Mouse (Mus musculus) c-Kit-negative CD71-positive TER-119-positive erythroid progenitor cells, embryonic 14.5 days (primary cell): Measurements from ENCODE around the gene Atg13.

Source experiments
- DNase-seq: peaks from one replicate; pipeline ENCODE4 v3.0.0-alpha.2; 2013; ENCODE audit warnings: low read depth, low spot score

Atg13 gene

DNA sequence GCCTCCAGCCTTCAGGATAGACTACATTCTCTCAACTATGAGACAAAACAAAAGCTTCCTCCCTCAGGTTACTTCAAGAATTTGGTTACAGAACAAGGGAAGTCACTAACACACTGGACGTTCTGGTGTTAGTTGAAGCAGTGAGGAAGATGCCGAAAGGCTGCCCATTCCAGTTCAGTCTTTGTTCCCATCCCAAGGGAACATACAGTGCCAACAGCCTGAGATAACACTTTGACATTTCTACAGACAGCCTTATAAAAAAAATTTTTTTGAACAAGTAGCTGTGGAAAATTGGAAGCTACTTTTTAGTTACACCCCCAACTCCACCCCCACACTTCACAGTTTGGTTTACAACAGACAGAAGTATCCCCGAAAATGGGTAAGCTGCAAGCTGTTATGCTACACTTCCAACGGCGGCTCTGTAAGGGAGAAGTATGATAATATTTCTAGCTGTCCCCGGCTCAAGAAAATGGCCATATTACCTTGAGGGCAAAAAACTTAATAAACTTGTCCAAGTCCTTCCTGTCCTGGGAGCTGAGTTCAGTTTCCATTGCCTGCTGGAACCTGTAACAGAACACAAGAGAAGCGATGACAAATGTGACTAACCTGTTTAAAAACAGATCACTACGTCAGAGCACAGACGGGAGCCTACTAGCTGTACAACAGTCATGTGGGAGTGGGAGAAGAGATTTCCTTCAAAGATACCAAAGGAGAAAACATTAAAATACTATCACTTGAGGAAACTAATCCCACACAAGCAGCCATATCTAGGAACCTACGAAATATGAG lies 14.7 kb downstream of the Atg13 start:
- no peak for DNase-seq

GRCm38 (mm10) chr2:91689452-91689851 lies 20.9 kb downstream of the Atg13 start:
- no peak for DNase-seq

DNA sequence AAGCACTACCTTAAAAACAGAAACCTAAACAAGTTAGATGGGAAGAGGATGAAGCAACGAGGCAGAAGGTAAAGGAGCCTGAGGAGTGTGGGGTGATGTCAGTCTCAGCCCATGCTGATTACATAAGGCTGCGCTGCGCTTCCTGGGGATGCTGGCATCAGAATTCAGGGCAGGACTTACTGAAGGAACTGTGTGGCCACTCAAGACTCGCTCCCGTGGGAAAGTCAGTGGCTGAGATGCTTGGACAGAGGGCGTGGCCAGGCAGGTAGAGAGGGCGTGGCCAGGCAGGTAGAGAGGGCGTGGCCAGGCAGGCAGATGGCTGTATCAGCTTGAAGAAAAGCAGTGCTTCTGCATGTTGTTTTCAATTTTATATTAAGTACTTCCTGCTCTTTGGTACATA lies 26.5 kb downstream of the Atg13 start:
- no peak for DNase-seq

DNA sequence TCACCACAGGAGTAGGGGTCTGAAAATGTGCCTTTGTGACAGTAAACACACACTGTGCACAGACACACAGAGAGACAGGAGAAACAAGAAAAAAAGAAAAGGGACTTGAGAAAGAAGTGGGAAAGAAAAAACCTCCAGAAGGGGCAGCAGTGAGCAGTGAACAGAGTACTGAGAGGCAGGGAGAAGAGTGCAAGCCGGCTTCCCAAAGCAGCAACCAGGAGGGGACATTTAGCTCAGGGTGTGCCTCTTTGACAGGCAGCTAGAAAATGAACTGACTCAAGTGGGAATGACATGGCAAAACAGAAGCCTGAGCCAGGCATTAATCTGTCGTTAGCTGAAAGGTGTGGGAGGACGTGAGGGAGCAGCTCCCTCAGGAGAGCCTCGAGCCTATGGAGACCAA lies 27.5 kb downstream of the Atg13 start:
- DNase-seq: peak; percentile 16

GRCm38 (mm10) chr2:91676961-91677360 lies 33.4 kb downstream of the Atg13 start:
- no peak for DNase-seq

- DNase-seq: no peak
Observed at GRCm38 (mm10) chr2:91676420-91676819, 34.0 kb downstream of the Atg13 start.

DNA sequence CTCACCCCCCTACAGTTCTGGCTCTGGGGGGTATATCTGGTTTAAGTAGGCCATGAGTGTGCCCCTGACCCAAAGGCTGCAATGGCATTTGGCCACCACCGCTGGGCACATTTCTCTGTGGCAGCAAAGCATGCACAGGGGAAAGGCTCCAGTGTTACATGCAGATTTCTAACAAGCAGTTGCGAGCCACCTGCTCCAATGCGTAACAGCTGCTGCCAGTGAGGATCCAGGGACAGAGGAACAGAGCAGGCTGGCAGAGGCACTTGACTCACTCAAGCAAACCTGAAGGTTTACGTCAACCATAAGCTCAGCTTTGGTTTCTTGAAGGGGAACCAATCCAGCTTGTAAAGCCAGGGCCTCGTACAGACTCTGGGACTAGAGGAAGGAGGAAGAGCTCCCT lies 35.5 kb downstream of the Atg13 start:
- no peak for DNase-seq

- no peak for DNase-seq
Observed at GRCm38 (mm10) chr2:91673587-91673986, 36.8 kb downstream of the Atg13 start.

GRCm38 (mm10) chr2:91670038-91670437 lies 40.3 kb downstream of the Atg13 start:
- no peak for DNase-seq

DNA sequence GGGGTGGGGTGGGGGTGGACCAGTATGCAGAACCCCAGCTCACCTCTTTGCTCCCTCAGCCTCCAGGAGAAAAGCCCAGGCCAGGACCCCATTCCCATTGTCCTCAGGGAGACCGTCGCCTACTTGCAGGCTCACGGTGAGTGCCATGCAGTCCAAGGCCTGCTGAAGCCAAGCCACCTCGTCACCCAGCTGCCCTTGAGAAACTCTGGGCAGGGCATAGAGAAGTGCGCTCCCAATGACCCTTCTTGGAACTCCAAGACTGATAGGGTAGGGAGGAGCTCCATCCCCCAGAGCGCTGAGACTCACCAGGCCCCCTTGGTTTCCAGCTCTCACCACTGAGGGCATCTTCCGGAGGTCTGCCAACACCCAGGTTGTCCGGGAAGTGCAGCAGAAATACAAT lies 41.0 kb downstream of the Atg13 start:
- DNase-seq: no peak

- no peak for DNase-seq
Observed at GRCm38 (mm10) chr2:91667747-91668146, 42.6 kb downstream of the Atg13 start.

- DNase-seq: no peak
Observed at GRCm38 (mm10) chr2:91666386-91666910, 43.9 kb downstream of the Atg13 start.

DNA sequence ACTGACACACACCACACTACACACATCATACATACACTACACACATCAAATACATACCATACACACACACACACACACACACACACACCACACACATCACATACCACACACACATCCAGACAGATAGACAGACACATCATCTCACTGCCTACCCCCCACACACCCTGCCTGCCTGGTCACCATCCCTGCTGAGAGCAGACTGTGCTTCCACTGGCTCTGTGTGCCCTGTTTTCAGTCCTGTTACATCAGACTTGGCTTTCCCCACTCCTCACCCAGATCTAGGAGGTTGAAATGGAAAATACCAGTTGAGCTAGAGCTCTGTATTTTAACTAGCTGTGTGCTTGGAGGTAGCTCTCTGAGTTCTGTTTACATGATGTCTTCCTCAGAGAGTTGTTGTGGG lies 45.6 kb downstream of the Atg13 start:
- DNase-seq: no peak

GRCm38 (mm10) chr2:91660981-91661380 lies 49.4 kb downstream of the Atg13 start:
- no peak for DNase-seq

GRCm38 (mm10) chr2:91659657-91660056 lies 50.7 kb downstream of the Atg13 start:
- DNase-seq: no peak

DNA sequence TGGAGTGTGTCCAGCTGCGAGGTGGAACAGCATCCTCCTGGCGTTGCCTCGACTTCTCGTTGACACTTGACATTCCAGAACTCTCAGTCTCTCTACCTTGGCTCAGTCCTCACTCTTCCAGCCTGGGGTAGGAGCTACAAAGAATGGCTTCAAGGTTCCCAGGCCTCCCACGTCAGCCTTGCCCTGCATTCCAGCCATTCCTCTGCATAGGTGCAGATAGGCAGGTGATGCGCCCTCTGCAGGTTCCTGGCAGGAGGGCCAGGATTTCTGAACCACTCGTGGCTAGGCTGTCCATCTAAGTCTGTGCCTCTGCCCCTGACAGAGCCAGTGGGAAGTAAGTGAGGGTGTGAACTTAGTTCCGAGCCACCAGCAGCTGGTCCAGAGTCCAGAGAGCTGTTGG lies 53.6 kb downstream of the Atg13 start:
- DNase-seq: no peak

DNA sequence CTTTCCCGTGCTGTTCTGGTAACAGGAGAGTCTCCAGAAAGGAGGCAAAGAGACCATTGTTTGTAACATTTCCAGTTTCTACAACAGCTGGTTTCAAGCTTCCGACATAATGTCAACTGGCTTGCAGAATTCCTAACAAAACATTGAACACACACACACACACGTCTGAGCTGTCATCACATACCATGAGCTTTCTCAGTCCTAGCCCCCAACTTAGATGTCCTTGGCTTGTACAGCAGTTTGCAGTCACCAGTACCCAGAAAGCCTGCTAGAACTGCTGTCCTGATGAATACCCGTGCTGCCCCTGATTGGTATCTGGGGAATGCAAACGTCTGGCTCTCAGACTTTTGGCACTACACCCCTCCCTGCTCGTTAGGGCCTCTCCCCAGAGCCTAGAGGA lies 54.5 kb downstream of the Atg13 start:
- no peak for DNase-seq

DNA sequence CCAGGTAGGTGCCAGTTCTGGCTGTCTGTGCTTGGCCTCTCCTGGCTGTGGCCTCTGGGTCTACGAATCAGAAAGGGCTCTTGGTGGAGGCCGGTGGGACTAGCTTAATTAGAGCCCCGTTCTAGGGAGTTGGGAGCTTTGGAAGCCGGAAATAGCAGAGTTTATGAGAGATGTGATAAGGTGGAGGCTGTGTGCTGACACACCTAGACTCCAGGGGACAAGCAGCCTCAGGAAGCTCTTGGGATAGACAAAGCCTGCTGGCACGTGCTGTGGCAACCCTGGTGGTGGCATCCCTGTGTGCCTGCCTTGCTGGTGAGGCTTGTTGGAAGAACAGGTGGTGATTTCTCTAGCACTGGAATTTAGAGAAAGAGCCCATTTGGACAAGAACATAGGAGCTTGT lies 55.0 kb downstream of the Atg13 start:
- no peak for DNase-seq

GRCm38 (mm10) chr2:91652863-91653262 lies 57.5 kb downstream of the Atg13 start:
- DNase-seq: no peak

DNA sequence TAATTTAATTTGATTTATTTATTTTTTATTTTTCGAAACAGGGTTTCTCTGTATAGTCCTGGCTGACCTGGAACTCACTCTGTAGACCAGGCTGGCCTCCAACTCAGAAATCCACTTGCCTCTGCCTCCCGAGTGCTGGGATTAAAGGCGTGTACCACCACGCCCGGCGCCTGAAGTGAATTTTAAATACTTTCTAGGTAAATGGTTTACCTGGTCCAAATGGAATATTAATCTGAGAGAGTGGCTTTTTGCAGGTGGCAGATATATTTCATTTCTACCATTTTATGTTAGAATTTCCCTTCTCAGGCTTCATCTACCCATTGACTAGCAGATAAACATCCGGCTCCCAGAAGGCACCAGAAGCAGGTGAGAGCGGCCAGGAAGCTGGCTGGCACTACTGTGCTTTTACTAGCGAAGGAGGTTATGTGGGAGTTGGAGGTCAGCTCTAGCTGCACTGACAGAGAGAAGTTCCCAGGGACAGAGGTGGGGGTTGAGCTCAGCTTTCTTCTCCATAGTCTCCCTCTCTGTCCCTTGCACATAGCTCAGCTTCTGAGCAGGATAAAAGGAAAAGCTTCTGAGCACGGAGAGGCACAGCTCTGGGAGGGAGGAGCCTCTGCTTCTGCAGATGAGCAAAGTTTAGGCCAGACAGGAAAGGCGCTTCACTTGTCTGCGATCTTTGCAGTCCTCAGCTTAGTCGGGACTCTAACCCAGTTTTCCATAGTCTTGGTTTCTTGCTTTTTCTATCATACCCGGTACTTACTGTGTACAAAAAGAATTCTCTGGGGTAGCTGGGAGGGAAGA lies 58.7 kb downstream of the Atg13 start:
- DNase-seq: no peak

DNA sequence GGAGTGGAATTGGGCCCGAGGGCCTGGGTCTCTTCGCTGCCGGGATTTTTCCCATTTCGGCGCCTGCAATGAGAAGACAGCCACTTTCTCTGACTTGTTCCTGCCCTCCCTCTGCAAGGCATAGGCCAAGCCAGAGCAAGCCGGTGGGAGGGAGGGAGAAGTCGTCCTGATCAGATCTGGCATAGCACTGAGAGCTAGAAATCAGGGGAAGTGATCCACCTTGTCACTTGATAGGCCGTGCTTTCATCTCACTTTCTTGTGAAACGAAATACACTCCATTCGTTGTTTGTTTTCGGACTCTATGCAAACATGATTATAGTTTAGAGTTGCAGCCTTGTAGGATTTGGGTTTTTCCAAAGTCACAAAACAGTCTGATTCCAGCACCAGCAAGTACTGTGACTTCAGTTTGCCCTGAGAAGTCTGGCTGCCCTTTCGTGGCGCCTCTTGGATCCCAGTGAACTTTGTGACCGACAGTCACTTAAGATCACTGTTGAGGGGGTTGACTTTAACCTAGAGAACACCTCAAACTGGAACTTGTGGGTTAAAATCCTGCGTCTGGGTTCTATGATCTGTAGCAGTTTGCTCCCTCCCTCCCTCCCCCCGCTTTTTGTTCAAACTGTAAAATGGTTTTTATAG lies 59.9 kb downstream of the Atg13 start:
- no peak for DNase-seq
